Mouse (Mus musculus) megakaryocyte, adult 5-6 weeks (primary cell): ENCODE measurements around the gene Olfr165. TPM values are rescaled to one million over a fixed set of nuclear protein-coding genes. Genes with fewer than 3 reads are reported as not detected.
"Not testable (repeated sequence)": the region's sequence is repeated elsewhere in the genome, so short reads cannot be mapped to it uniquely, and the experiment has no call there.

Source experiments
- ATAC-seq: 2 replicates; pipeline ENCODE4 v1.8.0; 2016; ENCODE audit warnings: mild to moderate bottlenecking, inconsistent platforms; ENCODE audit not compliant: poor library complexity, severe bottlenecking
- total RNA-seq, 2 experiments: library from RNA; stranded (forward) in 1 of 2; stranded (reverse) in 1 of 2; fragments of 153-499, 151-499 nt in 1 of 2; fragments of 221-1000, 200-1000 nt in 1 of 2; gene quantifications; 2 replicates each; pipeline versions ENCODE4 v1.2.3 to v1.2.4; 2015 to 2017

Gene Olfr165
- not detected in 2 replicates for total RNA-seq (2015)
- total RNA-seq (2017), result not detected in 2 replicates

- ATAC-seq, result no peak
Observed at GRCm38 (mm10) chr16:19423034-19423433, at the start of gene Olfr165. Olfr165 (minus strand) TSS chr16:19423134.

DNA sequence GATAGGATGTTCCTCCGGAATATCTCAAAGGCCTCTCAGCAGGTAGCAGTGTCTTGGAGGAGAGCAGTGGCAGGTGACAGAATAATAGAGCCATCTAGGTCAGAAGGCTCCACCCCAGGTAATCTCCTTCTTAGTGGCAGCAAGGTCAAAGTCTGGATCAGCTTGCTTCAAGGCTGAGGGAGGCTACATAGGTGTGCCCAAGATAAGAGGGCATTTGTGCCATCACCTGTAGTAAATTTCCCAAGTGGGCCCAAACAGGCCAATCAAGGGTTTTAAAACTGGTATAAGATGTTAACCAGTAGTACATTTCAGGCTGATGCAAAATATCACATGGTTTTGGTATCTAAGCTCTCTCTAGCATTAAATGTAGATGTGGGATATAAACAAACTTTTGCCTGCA lies 41.4 kb upstream of the Olfr165 start:
- no peak for ATAC-seq

DNA sequence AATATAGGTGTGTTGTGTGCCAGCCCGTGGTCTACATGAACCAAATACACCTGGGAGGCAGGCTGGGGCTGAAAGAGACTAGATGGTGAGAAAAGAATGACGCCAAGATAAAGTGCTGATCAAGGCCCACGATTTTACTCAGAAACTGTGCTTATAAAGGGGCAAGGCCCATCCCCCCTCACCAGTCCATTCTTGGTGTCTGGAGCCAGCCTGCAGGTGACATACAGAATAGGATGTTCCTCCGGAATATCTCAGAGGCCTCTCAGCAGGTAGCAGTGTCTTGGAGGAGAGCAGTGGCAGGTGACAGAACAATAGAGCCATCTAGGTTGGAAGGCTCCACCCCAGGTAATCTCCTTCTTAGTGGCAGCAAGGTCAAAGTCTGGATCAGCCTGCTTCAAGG lies 35.8 kb upstream of the Olfr165 start:
- ATAC-seq, result not testable (repeated sequence)

DNA sequence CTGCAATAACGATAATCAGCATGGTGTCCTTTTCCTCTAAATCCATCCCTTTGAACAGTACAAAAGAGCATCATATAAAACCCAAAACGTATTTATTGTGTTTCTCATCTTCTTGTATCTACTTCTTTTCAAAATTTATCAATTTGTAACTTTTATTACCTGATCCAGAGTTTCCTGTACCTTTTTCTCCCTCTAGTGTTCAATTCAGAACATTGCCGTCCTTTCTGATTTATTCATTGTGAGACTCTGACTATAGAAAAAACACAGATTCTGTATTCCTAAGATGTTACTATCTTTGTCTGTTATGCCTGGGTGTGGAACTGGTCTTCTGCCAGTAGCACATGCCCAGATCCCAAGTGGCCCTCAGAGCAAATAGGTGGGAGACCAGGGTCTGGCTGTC lies 35.0 kb downstream of the Olfr165 start:
- ATAC-seq, result no peak

Other genes with a start within 250 kb of the Olfr165 start
- not detected in 2 replicates for gene Olfr164, start 109.1 kb downstream of the Olfr165 start, total RNA-seq (2015)
- not detected in 2 replicates for gene Olfr164, start 109.1 kb downstream of the Olfr165 start, total RNA-seq (2017)
- not detected in 2 replicates for gene Olfr166, start 60.6 kb upstream of the Olfr165 start, total RNA-seq (2015)
- gene Olfr166, start 60.6 kb upstream of the Olfr165 start, total RNA-seq (2017), result 0.11 TPM in 1 of 2 replicates, not detected in the other
- gene Olfr167, start 99.1 kb upstream of the Olfr165 start, total RNA-seq (2015), result not detected in 2 replicates
- gene Olfr167, start 99.1 kb upstream of the Olfr165 start, total RNA-seq (2017), result not detected in 2 replicates
- gene Olfr168, start 112.4 kb upstream of the Olfr165 start, total RNA-seq (2015), result not detected in 2 replicates
- not detected in 2 replicates for gene Olfr168, start 112.4 kb upstream of the Olfr165 start, total RNA-seq (2017)
- gene Olfr169, start 148.7 kb upstream of the Olfr165 start, total RNA-seq (2015), result not detected in 2 replicates
- not detected in 2 replicates for gene Olfr169, start 148.7 kb upstream of the Olfr165 start, total RNA-seq (2017)
- gene Olfr170, start 188.7 kb upstream of the Olfr165 start, total RNA-seq (2015), result not detected in 2 replicates
- gene Olfr170, start 188.7 kb upstream of the Olfr165 start, total RNA-seq (2017), result not detected in 2 replicates
- not detected in 2 replicates for gene Olfr171, start 206.8 kb upstream of the Olfr165 start, total RNA-seq (2015)
- gene Olfr171, start 206.8 kb upstream of the Olfr165 start, total RNA-seq (2017), result not detected in 2 replicates